Mouse (Mus musculus) kidney, postnatal 25 days (tissue): ENCODE results near the gene Nkapl.
A peak's percentile ranks its signal among the peaks of the same experiment; 100 is the strongest.
"Not testable (repeated sequence)": the region's sequence is repeated elsewhere in the genome, so short reads cannot be mapped to it uniquely, and the experiment has no call there.

Experiments
- DNase-seq, 2 experiments: peaks; one replicate each; pipeline ENCODE4 v3.0.0; 2021; ENCODE audit warnings: mixed read lengths in 2 of 2

Gene Nkapl

GRCm38 (mm10) chr13:21468061-21469019 lies at the start of gene Nkapl:
TSS of gene Nkapl (minus strand) at chr13:21468509.
- peak; percentile 86 to 91 for DNase-seq

DNA sequence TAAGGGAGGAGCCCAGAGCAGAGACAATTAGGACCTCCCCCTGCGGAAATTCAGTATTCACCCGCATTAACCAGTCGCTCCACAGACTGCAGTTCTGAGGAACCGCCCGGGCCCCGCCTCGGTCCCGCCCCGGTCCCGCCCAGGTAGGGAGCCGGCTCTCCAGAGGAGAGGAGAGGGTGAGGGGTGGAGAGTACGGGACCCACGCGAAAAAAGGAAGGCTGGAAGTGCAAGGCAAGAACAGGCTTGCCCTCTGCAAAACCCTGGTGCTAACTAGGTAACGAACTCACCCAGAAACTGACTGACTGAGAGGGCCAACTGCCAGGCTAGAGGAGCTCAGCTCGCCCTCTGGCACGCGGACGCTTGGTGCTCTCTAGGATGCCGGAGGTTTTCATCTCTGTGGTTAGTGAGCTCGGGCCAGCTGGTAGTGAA lies 37.9 kb upstream of the Nkapl start:
- DNase-seq = peak; percentile 83 to 93

DNA sequence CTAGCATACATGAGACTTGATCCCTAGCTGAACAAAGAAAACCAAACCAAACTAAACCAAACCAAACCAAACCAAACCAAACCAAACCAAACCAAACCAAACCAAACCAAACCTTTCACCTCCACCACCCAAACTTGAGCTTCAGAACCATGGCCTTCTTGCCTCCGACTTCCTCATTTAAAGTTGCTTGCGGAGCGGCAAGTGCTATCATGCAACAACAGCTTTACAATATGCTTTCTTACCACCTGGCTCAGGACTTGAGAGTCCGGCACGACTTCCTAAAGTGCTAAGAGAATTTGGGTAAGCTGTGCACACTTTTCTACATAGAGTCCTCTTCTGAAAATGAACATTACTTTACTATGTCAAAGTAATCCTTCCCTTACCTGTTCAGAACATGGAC lies 34.0 kb upstream of the Nkapl start:
- DNase-seq = no peak

DNA sequence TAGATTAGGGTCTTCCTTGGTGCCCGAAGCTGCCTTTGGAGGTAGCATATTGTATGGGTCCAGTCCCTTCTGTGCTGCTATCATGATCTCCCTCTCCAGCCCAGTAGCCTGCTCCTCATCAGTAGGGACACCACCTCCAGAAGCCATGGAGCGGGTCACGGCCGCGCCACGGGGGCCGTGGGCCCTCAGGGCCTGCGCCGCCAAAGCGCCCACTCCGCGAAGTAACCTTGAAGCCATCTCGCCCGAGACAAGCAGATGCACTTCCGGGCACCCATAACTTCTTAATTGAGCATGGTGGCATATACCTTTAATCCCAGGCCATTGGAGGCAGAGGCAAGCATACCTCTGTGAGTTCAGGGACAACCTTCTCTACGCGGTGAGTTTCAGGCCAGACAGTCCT lies 32.9 kb upstream of the Nkapl start, which contains the start of gene Gm11273:
Gm11273 (minus strand) TSS at position 237 of the 400 bp plus-strand sequence.
- DNase-seq = not testable (repeated sequence)

DNA sequence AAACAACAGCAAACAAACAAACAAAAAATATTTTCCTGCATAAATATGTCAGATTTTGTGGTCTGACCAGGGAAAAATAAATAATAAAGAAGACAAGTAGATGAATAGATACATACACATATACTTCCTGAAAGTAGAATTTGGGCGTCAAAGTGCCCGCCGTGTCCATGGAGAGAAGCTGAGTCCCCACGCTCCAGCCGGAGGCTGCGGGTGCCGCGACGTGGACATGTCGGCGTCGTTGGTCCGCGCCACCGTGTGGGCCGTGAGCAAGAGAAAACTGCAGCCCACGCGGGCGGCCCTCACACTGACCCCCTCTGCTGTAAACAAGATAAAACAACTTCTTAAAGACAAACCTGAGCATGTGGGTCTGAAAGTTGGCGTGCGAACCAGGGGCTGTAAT lies 26.8 kb upstream of the Nkapl start, which contains the start of gene AK157302:
AK157302 (plus strand) TSS at position 144 of the 400 bp plus-strand sequence.
- DNase-seq = peak; percentile 16 to 42

DNA sequence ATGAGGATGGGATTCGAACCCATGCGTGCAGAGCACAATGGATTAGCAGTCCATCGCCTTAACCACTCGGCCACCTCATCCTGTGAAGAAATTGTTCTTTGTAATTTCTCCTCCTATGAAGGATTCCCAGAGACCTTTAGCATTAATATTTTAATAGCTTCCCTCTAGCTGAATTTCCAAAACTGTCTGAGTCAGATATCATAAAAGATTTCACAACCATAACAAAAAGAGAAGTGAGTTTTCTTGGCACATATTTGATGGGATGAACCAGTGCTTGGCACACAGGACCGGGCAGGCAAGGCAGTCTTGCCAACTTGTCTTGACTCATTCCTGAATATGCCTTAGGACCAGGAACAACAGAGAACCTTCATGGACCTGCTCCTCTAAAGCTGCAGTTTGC lies 24.5 kb upstream of the Nkapl start:
- no peak for DNase-seq

DNA sequence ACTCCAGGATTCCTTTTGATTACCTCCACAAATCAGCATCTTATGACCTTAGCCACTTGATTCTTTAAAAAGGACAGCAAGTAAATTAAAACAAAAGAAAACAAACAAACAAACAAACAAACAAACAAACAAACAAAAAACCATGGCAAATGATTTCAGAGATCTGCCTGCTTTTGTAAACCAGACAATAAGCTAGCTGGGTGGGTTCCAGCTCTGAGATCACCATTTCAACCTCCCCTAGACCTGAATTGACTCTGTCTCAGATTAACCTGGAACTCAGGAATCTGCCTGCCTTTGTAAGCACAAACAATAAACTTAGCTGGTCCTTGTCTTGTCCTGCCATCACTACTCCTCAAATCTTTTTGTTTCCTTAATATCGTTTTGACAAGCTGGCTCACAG lies 18.6 kb upstream of the Nkapl start:
- DNase-seq = no peak

DNA sequence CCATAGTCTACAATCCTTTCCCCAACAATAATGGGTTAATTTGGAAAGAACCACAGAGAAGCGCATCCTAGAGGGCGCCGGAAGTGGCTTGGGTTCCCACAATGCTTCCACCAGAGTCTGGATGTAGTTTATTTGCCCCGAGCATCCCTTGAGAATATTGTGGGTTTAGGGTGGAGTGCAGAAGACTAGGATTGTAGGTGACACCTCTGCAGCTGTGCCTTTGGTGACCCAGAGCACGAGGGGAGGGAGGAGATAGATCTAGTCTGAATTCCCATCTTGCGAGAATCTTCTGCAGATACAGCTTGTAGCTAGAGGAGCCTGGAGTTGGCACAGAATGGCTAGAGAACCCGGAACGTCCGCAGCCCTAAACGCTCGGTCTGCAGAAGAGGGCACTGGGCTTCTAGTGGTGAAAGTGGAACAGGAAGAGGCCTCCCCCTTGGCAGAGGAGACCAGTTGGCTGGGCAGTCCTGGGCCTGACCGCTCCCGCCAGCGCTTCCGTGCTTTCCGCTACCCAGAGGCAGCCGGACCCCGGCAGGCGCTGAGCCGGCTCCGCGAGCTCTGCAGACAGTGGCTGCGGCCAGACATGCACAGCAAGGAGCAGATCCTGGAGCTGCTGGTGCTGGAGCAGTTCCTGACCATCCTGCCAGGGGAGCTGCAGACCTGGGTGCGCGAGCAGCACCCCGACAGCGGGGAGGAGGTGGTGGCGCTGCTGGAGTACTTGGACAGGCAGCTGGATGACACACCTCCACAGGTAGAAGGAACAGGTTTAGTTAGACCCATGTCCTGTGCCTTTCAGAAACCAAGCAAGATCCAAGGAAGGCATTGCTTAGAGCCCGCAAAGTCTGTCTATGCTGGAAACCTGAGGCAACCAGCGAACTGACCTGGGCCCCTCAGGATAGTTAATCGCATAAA lies 10.7 kb upstream of the Nkapl start, which contains the start of the genes Zkscan4 and Gm10065:
Zkscan4 (plus strand) TSS at position 149 of the 912 bp plus-strand sequence.
Gm10065 (minus strand) TSS at position 683 of the 912 bp plus-strand sequence.
- DNase-seq = peak; percentile 67 to 74

GRCm38 (mm10) chr13:21472427-21472826 lies 4.1 kb upstream of the Nkapl start:
- DNase-seq = no peak

GRCm38 (mm10) chr13:21469097-21469496 lies 788 bp upstream of the Nkapl start:
- DNase-seq = no peak

- DNase-seq = no peak
Observed at GRCm38 (mm10) chr13:21467336-21467735, 973 bp downstream of the Nkapl start.

GRCm38 (mm10) chr13:21462516-21462915 lies 5.8 kb downstream of the Nkapl start:
- not testable (repeated sequence) for DNase-seq

GRCm38 (mm10) chr13:21456347-21456746 lies 12.0 kb downstream of the Nkapl start:
- peak; percentile 21 to 40 for DNase-seq

- no peak for DNase-seq
Observed at GRCm38 (mm10) chr13:21454133-21454532, 14.2 kb downstream of the Nkapl start.

DNA sequence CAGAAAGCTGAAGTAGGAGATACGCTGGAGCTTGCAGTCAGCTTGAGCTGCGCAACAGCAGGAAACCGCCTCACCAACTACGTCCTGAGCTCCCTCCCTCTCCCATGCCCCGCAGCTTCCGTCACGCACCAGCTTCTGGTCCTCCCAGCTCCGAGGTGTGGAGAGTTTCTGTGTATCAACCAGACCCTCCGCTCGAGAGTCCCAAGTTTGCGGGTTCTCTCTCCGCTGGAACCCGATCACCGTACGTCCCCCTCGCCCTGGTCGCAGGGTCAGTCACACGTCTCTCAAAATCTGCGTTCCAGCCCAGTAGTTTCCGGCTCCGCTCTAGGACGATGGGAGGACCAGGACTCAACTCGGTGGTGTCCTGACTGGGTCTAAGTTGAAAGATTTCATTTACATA lies 14.9 kb downstream of the Nkapl start, which contains the start of gene Zscan26:
Zscan26 (minus strand) TSS at position 282 of the 400 bp plus-strand sequence.
- DNase-seq = peak; percentile 85 to 91

DNA sequence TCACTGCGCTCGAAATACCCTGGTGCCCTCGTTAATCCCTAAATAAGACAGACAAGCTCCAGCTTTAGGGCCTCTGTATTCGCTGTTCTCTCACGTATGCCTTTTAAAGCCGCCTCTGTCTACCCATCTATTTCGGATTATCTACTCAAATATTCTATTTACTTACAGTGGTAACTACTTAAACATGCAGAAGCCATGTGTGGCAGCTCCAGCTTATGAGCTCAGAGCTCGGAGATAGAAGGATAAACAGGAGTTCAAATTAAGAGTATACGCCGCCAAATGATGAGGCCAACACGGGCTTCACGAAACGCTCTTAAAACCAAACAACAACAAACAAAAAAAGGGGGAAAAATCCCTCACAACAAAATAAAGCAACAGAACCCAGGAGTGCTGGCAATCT lies 15.3 kb downstream of the Nkapl start:
- DNase-seq = no peak

DNA sequence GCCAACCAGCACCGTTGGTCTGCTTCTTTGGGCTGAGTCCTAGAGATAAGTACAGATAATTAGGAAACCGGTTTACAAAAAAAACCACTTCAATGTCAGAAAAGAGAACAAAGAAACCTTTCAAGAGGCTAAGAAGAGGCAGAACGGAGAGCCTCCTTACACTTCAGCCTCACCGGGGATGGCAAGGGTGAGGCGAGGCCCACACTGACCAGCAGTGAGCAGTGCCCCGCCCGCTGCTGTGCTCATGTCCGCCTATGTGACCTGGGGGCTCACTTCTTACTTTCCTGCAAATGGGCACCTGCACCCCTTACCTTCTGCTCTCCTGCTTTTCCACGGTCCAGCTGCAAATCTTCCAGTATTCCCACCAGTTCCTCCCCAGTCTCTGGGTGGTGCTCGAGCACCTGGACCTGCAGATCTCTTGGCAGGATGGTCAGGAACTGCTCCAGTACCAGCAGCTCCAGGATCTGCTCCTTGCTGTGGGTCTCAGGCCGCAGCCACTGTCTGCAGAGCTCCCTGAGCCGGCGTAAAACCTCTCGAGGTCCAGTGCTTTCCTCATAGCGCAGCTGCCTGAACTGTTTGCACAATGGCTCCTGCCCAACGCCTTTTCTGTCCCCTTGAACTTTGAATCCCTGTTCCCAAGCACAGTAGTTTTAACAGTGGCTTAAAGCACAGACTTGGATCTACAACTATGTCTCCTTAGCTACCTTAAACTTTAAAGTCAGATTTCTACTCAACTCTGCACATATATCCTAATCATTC lies 20.3 kb downstream of the Nkapl start:
- DNase-seq = peak; percentile 3 to 41

DNA sequence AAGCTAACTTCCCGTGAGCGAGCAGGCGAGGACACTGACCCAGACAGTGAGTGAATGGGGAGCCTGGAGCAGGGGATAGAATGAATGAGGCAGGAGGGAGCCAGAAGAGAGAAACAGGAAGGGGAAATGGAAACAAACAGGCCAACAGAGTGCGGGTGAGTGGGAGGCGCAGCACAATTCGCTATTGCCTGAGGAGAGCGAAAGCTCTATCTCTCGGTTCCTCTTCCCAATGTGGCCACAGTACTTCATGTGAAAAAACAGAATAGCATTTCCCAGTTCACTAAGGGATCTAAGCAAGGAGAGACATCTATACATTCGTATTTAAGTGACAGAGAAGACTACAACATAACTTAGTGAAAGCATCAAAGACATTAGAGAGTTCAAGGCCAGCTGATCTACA lies 21.5 kb downstream of the Nkapl start:
- no peak for DNase-seq

- DNase-seq = no peak
Observed at GRCm38 (mm10) chr13:21441207-21441572, 27.1 kb downstream of the Nkapl start.

- peak; percentile 70 to 85 for DNase-seq
Observed at GRCm38 (mm10) chr13:21440503-21441206, 27.7 kb downstream of the Nkapl start, which contains the start of gene Pgbd1. TSS of gene Pgbd1 (minus strand) at chr13:21441058.

GRCm38 (mm10) chr13:21435476-21435875 lies 32.8 kb downstream of the Nkapl start:
- no peak for DNase-seq
